Mouse (Mus musculus) cerebellum, postnatal 14 days (tissue): ENCODE measurements around the gene Rgs7.

Source experiments
- DNase-seq, 2 experiments: peaks; one replicate each; pipeline ENCODE4 v3.0.0; 2021; ENCODE audit warnings: mixed read lengths in 2 of 2

Rgs7 gene

DNA sequence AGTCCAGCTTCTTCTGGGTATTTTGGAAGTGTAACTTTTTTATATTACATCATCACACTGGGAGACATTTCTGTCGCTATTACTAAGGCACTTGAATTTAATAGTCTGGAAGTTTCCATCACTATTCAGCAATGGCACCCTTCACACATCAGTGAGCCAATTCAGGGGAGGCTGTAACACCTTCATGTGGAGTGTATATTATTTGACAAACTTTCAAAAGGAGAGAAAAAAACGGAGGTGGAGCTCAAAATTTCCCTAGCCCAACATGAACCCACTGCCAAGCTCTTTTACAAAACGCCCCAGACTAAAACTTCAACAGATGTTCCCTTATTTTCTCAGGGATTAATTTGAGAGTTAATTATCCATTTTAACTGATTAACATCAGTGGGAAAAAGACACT lies 191.9 kb downstream of the Rgs7 start:
- DNase-seq = no peak

DNA sequence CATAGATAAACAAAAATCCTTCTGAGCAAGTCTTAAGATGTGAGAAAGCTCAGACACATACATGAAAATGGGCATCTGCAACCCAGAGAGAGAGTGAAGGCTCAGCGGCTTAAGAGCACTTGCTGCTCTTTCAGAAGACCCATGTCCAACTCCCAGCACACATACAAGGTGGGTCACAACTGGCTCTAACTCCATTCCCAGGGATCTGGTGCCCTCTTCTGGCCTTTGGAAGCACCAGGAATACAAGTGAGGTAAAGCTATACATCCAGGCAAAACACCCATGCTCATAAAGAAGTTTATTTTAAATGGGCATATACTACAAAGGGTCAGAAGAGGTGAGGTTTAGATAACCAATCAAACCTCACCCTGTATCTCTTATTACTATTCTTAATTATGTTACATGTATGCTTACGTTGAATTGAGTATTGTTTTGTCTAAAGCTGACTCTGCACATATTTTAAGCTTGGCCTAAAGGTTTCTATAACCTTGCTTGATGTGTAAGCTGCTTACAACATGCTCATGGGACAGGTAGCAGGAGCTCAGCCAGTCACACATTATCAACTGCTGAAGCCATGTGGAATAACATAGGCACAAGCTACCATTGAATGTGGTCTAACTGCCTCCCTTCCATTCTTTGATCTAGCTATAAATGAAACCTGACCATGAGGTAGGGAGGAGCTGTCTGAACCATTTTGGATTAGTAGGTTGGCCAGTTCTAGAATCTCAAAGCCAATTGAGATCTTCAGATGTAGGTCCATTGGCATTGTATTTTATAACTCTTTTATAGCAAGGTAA lies 192.5 kb downstream of the Rgs7 start:
- no peak for DNase-seq

DNA sequence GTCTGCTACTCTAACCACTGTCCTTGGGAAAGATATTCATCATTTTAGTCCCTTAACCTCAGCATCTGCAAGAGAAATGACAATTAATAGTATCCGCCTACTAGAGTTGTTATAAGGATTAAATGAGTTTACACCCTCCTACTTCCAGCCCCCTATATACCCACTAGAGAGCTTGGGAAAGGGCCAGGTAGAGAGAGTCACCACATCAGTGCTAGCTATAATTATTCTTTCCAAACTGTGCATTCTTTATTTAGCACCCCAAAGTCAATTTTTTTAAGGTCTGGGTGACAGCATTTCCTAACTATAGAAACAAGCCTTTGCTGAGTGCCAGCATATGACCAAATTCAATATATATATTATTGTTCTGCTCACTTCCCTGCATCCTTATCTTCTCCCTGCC lies 195.4 kb downstream of the Rgs7 start:
- no peak for DNase-seq

DNA sequence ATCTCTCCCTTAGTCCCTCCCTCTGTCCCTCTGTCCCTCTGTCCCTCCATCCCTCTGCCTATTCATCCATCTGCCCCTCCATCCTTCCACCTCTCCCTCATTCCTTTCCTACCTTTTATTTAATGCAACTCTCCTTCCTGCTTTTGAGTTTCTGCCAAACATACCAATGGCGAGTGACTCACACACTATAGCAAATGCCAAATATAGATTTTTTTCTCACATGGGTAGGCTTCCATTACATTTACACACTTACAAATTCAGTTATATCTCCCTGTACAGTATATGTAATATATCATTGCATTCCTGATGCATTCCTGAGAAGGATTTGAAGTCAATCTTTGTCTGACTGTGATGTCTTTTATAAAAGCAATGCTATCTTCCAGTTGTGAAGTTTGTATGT lies 202.2 kb downstream of the Rgs7 start:
- DNase-seq = no peak

DNA sequence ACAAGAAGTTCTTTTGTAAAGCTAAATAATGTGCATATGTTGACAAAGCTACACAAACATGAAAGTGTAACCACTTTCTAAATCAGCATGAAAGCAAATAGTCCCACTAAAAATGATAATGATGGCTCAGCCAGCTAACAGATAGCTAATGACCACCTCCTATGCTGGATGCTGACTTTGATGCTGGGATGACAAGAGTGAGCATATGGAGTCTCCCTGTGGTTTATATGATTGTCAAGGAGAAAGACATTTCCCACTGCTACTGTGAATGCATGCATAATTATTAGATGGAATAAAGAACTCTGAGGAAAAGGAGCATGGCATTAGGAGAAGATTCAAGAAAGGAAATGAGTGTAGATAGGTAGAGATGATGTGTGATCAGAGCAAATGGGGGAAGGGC lies 230.0 kb downstream of the Rgs7 start:
- no peak for DNase-seq

GRCm38 (mm10) chr1:175259374-175259773 lies 232.9 kb downstream of the Rgs7 start:
- DNase-seq = no peak

- DNase-seq = no peak
Measured at GRCm38 (mm10) chr1:175255224-175255623, 237.1 kb downstream of the Rgs7 start.

DNA sequence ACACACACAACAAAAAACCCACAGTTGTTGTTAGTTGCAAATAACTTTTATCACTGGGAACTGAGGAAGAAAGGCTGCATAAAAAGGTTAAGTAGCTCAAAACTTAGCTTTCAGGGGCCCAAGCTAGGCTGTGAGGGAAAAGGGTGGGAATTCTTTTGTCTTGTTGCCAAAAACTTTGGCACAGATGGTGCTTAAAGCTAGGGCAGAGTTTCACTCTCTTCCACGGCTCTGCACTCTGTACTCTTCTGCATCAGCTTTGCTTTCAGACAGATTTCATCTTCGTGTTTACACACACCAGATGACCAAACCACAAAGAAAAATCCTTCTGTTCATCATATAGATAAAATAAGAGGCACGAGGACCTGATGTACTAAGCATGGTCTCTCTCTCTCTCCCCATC lies 237.6 kb downstream of the Rgs7 start:
- peak in 1 of 2 experiments; percentile 19 for DNase-seq

DNA sequence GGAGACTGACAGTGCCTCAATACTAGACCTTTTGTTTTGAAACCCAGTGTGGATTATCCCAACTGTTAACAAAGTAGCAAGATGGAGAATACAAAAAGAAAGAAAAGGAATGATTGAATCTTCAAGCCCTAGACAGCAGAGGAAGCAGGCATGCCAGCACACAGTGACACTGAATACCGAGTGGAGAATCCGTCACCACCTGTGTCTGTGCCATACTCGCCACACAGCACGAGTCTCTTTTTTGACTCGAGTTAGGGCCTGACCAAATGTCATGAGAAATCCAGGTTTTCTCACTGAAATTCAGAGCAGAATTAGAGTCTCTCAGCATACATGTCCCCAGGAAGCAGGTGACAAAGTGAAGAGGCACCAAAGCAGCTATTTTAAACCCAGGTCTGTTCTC lies 250.2 kb downstream of the Rgs7 start:
- DNase-seq = peak; percentile 43 to 52

DNA sequence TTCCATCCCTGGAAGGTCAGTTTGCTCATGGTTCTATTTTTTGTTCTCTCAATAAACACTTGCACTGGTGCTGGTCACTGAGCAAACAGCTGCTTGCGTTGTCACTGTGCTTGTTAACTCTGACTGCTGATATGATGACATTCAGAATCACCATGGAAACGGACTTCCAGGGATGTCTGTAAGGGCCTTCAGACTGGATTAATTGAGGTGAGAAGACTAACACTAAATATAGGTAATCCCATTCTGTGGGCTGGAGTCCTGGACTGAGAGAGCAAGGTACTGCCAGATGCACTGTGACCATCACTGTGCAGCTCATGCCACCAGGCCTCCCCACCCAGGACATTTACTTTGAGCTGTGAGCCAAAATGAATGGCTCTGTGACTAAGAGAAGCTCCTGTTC lies 252.2 kb downstream of the Rgs7 start:
- no peak for DNase-seq

DNA sequence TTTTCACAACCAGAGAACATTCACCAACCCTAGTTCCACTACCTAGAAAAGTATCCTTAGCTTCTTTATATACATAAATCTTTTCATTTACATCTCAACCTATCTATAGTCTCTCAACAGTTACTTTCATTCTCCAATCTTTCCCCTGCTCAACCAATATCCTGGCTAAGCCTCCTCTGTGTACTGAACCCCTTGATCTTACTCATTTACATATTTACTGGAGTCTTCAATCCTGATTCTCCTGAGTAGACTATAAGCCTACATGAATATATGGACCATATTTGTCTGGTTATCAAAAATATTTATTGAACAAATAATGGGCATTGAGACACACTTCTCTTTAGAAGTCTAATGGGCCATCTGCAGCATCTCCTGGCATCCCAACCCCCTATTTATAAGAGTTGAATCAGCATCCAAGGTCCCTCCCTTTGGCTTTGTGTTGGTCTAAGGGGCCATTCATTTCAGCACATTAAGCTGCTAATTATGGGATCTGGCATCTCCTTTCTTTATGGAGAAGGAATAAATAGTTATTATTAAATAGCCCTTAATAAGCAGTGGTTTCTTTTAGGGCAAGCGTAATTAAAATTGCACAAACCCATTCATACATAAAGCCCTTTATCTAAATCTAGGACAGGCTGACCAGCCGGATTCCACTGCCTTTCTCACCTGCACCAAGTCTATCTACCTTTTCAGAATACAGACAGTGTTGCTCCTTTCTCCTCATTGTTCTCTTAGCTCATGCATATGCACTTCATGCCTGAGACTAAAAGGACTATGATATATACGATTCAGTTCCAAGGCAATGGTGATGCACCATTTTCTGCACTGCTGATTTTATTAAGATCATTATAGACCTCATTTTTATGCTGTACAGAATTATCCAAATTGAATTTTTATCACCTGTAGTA lies 270.5 kb downstream of the Rgs7 start:
- DNase-seq = no peak

DNA sequence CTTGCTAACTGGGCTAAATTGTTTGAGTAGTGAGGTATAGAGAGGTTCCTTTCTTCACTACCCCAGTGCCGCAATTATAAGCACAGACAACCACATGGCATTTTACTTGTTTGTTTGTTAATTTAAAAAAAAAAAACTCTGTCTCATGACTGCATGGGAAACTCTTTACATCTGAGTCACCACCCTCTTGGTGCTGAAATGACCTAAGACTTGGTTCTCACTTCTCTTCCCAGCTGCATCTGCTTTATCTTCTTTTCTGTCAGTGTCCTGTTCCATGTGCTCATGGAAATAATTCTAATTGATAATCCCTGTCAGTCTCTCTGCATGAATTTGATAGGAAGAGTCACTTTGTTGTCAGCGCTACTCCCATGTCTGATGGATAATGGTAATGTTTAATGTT lies 272.7 kb downstream of the Rgs7 start:
- DNase-seq = no peak

GRCm38 (mm10) chr1:175207004-175207403 lies 285.3 kb downstream of the Rgs7 start:
- no peak for DNase-seq

DNA sequence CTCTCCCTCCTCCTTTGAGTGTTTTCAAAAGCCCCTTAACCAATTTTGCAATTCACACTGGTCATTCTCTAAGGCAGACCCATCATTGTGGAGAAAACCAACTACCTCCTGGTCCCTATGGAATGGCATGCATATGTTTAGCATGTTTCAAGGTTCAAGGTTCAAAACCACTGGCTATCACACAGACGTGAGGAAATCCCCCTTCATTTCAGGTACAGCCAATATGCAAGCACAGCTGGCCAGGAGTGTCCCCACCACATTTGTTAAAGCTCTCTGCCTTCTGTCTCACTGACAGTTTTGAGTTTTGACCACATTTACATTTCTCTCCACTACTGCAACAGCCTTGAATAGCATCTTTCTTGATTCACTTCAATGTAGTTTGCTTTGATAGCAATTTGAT lies 286.7 kb downstream of the Rgs7 start:
- DNase-seq = no peak

DNA sequence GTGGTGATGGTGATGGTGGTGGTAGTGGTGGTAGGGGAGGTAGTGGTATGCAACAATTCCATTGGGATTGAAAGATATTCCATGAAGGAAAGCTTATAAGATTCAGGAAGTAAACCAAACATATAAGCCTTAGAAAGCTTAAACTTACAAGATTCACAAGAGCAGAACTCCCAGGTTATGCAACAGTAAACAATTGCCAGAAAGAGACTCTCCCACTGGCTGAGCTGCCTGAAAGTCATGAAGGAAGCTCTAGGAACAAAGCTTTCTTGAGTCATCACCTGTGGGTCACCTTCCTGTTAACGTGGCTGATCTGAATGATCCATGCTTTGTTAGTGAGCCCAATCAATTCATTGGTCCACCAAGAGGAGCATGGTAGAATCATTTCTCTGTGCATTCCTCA lies 288.8 kb downstream of the Rgs7 start:
- DNase-seq = no peak

- DNase-seq = no peak
Measured at GRCm38 (mm10) chr1:175202902-175203301, 289.4 kb downstream of the Rgs7 start.

DNA sequence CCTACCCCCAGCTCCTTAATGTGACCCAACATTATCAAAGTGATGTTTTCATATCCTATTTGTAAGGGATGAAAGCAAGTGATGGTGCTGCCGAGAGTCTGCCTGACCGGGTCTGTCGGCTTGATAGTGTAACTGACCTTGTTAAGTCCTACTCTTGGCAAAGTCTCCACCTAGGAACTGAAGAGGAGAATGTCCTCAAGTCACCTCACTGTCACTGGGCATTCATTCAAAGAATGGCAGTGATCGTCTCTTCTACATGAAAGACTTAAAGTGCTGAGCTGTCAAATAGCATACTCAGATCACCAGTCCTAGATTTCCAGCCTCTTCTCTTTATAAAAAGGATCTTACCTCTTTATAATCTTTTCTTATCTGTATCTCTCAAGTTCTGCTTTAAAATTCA lies 293.4 kb downstream of the Rgs7 start:
- DNase-seq = peak; percentile 22 to 63

GRCm38 (mm10) chr1:175195806-175196205 lies 296.5 kb downstream of the Rgs7 start:
- DNase-seq = peak; percentile 9 to 66

- no peak for DNase-seq
Measured at GRCm38 (mm10) chr1:175188186-175188585, 304.1 kb downstream of the Rgs7 start.

DNA sequence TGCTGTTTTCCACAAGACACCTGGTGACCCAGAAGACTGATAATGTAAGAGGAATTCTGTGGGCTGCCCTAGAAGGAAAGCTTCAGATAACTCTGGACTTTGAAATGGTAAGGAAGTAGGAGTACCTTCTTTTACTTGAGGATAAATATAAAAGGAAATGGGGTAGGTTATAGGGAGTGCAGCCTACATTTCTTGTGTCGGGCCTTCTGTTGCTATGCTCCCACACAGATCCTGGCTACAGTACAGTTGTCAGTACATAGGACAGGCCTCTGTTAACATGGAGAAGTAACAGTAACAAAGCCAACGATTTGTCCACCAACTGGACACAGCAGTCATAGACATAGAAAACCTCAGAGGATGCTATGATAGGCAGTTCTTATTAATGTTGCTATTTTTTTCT lies 307.1 kb downstream of the Rgs7 start:
- no peak for DNase-seq

DNA sequence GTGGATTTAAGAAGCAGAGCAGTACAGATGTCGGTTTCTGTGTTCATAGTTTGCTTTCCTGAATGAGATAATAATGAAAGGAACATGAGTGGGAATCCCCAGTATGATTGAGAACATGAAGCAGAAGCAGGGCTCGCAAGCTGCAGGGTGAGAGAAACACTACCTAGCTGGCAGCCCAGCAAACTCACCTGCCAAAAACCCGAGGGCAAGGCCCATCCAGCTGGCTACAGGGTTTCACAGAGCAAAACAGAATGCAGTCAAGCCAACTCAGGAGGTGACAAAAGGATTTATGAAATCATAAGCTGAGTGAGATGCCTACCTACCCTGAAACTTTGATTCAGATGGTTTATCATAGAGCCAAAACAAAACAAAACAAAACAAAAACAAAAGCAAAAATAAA lies 307.6 kb downstream of the Rgs7 start:
- DNase-seq = peak; percentile 82 to 87

- DNase-seq = no peak
Measured at GRCm38 (mm10) chr1:175178733-175179132, 313.6 kb downstream of the Rgs7 start.

GRCm38 (mm10) chr1:175174918-175175675 lies 317.2 kb downstream of the Rgs7 start:
- DNase-seq = no peak
